Mouse (Mus musculus): ENCODE data around the gene Stxbp2. TPM values are rescaled to one million over a fixed set of nuclear protein-coding genes. Genes with fewer than 3 reads are reported as not detected.
A peak's percentile ranks its signal among the peaks of the same experiment; 100 is the strongest.

Gene Stxbp2
- polyA plus RNA-seq, 1 experiment from 2014 or later, result 70.8 TPM

DNA sequence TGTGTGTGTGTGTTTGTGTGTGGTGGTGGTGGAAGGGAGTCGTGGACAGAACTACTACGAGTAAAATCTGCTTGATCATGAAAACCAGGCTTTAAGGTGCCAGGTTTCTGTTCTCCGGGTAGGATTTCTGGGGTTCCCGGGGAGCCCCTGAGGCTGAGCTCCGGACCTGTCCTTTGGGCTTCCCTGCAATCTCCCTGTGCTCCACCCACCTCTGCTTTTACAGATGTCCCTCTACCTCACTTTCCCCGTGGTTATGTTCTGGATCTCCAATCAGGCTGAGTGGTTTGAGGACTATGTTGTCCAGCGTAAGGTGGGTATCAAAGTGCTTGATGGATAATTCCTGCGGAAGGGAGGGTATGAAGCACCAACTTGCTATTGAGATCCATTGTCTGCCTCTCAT, 8.6 kb upstream of the Stxbp2 start:
- Histone ChIP-seq H3K9ac (ENCODE audit: low read depth, low read length) (peak overlapping the region; percentile 73; the same call in 1 of the 2 replicates), H3K27me3 (ENCODE audit: control insufficient read depth, insufficient read depth, low read length) (no peaks in the 10 kb centered on the region), H3K4me2 (replicated peaks; ENCODE audit: low read depth, low read length) (peak overlapping the region; percentile 65), H3K9me3 (ENCODE audit: control insufficient read depth, low read length) (no peaks in the 10 kb centered on the region), H3K27ac (ENCODE audit: low read depth, low read length) (no peak overlapping the region), H3K4me3 (ENCODE audit: low read length) (peak overlapping the region; percentile 90), H3K4me1 (ENCODE audit: control insufficient read depth, insufficient read depth, low read length) (0 out of 2 replicates have a peak, but pooled peaks cover 8% of the 10 kb centered on the region), H3K36me3 (ENCODE audit: control insufficient read depth, insufficient read depth, low read length) (peaks cover 17% of the 10 kb centered on the region; the same call in 1 of the 2 replicates)
- 68% methylated on average over 8 of the region's 8 CpGs for WGBS
- ATAC-seq (ENCODE audit: low FRiP score, low TSS enrichment), result no peak

DNA sequence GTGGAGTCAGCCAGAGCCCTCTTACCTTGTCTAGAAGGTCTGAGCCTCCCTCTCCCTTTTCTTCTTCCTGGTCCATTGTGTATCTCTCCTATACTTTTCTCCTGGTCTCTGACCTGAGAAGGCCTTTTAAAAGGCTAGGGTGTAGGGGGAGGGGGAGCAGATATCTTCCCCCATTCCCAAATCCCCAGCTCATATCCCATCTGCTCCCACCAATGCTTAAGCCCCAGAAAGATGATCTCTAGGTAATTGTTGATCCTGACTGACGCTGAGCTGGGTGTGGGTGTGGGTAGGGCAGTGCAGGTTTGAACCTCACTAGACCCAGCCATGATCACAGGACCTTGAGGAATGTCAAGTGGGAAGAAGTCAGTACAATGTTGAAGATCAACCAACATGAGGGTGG, 5.3 kb upstream of the Stxbp2 start, which contains the start of gene Pcp2:
Gene Pcp2 (minus strand): TSS at position 101 of the 400 bp plus-strand sequence.
- 67% methylated on average over 1 of the region's 1 CpGs for WGBS
- H3K27me3 ChIP-seq (ENCODE audit: control insufficient read depth, insufficient read depth, low read length), result no peaks in the 10 kb centered on the region; the same call in 1 of the 2 replicates
- ATAC-seq (ENCODE audit: low FRiP score, low TSS enrichment), result no peak

DNA sequence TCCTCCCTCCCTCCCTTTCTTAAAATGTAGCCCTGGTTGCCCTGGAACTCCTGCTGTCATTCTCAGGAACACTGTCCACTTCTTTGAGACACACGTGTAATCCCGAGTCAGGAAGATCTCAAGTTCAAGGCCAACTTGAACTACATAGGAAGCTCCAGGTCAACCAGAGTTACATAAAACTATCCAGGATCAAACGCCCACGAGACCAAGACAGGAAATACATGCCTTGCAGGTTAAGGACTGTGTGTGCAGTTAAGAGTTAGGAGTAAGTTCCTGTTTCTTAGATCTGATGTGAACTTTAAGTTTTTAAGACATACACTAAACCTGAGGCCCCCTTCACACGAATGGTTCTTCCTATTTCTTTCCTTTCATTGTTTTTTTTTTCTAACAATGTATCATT, 3.8 kb upstream of the Stxbp2 start:
- no peak for ATAC-seq (ENCODE audit: low FRiP score, low TSS enrichment)
- H3K36me3 ChIP-seq (ENCODE audit: control insufficient read depth, insufficient read depth, low read length), result no peaks in the 10 kb centered on the region
- no peak overlapping the region for H3K27ac ChIP-seq (ENCODE audit: low read depth, low read length)
- H3K4me3 ChIP-seq (ENCODE audit: low read length), result no peak overlapping the region
- no peak overlapping the region for H3K4me2 ChIP-seq (replicated peaks; ENCODE audit: low read depth, low read length)
- H3K27me3 ChIP-seq (ENCODE audit: control insufficient read depth, insufficient read depth, low read length), result no peaks in the 10 kb centered on the region; the same call in 1 of the 2 replicates
- WGBS, result 50% methylated on average over 5 of the region's 5 CpGs
- H3K4me1 ChIP-seq (ENCODE audit: control insufficient read depth, insufficient read depth, low read length), result 0 out of 2 replicates have a peak, but pooled peaks cover 4% of the 10 kb centered on the region
- no peak overlapping the region for H3K9ac ChIP-seq (ENCODE audit: low read depth, low read length)
- H3K9me3 ChIP-seq (ENCODE audit: control insufficient read depth, low read length), result no peaks in the 10 kb centered on the region

More for the DNA sequence above, 5.3 kb upstream of the Stxbp2 start, which contains the start of gene Pcp2:
- no peak within 1 kb of the TSS for H3K9ac ChIP-seq (ENCODE audit: low read depth, low read length)
- no peak within 1 kb of the TSS for H3K4me2 ChIP-seq (replicated peaks; ENCODE audit: low read depth, low read length)
- H3K36me3 ChIP-seq (ENCODE audit: control insufficient read depth, insufficient read depth, low read length), result no peaks in the 10 kb centered on the region
- H3K9me3 ChIP-seq (ENCODE audit: control insufficient read depth, low read length), result no peaks in the 10 kb centered on the region
- H3K4me3 ChIP-seq (ENCODE audit: low read length), result no peak within 1 kb of the TSS
- 0 out of 2 replicates have a peak, but pooled peaks cover 5% of the 10 kb centered on the region for H3K4me1 ChIP-seq (ENCODE audit: control insufficient read depth, insufficient read depth, low read length)
- no peak within 1 kb of the TSS for H3K27ac ChIP-seq (ENCODE audit: low read depth, low read length)

DNA sequence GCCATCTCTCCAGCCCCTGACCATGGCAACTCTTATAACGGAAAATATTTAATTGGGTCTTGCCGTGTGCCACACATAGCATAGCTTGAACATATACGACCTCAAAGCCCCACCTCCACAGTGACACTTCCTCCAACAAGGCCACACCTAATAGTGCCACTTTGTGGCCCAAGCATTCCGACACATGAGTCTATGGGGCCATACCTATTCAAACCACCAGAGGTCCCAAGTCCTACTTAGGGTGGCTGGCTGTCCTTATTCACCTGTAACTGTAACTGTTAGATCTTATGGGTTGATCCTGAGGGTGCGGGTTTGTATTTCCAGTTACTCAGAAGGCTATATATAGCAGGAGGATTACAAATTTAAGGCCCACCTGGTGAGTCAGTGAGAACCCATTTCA, 2.7 kb upstream of the Stxbp2 start:
- H3K27me3 ChIP-seq (ENCODE audit: control insufficient read depth, insufficient read depth, low read length), result no peaks in the 10 kb centered on the region; the same call in 1 of the 2 replicates
- 0 out of 2 replicates have a peak, but pooled peaks have one; percentile 1 for ATAC-seq (ENCODE audit: low FRiP score, low TSS enrichment)
- no peak overlapping the region for H3K9ac ChIP-seq (ENCODE audit: low read depth, low read length)
- H3K9me3 ChIP-seq (ENCODE audit: control insufficient read depth, low read length), result no peaks in the 10 kb centered on the region
- WGBS, result 22% methylated on average over 5 of the region's 5 CpGs
- H3K36me3 ChIP-seq (ENCODE audit: control insufficient read depth, insufficient read depth, low read length), result no peaks in the 10 kb centered on the region
- H3K4me1 ChIP-seq (ENCODE audit: control insufficient read depth, insufficient read depth, low read length), result no peaks in the 10 kb centered on the region
- no peak overlapping the region for H3K27ac ChIP-seq (ENCODE audit: low read depth, low read length)
- H3K4me3 ChIP-seq (ENCODE audit: low read length), result no peak overlapping the region
- no peak overlapping the region for H3K4me2 ChIP-seq (replicated peaks; ENCODE audit: low read depth, low read length)

DNA sequence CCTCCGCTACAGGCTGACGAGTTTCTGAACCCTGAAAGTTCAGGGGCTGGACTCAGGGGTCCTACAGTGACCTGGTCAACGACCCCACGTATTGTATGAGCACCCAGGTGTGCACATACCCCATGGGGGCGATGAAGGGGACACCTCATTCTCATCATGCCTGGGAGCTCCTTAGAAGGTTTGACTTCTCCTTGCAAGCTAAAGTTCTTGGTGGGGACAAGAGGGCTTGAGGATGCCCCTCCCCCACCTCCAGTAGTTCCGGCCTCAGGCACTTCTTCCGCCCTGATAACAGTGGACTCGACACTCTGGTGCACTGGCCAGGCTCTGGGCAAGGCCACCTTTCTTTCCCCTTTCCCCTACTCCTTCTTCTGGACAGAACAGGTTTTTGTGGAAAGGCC, 722 bp downstream of the Stxbp2 start:
- peaks cover 6% of the 10 kb centered on the region for H3K36me3 ChIP-seq (ENCODE audit: control insufficient read depth, insufficient read depth, low read length)
- 0 out of 2 replicates have a peak, but pooled peaks have one; percentile 14 for ATAC-seq (ENCODE audit: low FRiP score, low TSS enrichment)
- H3K9me3 ChIP-seq (ENCODE audit: control insufficient read depth, low read length), result no peaks in the 10 kb centered on the region
- H3K27me3 ChIP-seq (ENCODE audit: control insufficient read depth, insufficient read depth, low read length), result no peaks in the 10 kb centered on the region; the same call in 1 of the 2 replicates
- H3K4me3 ChIP-seq (ENCODE audit: low read length), result peak overlapping the region; percentile 66
- no peaks in the 10 kb centered on the region for H3K4me1 ChIP-seq (ENCODE audit: control insufficient read depth, insufficient read depth, low read length)
- H3K27ac ChIP-seq (ENCODE audit: low read depth, low read length), result no peak overlapping the region
- H3K9ac ChIP-seq (ENCODE audit: low read depth, low read length), result peak overlapping the region; percentile 60
- WGBS, result 22% methylated on average over 8 of the region's 8 CpGs
- peak overlapping the region; percentile 75 for H3K4me2 ChIP-seq (replicated peaks; ENCODE audit: low read depth, low read length)

DNA sequence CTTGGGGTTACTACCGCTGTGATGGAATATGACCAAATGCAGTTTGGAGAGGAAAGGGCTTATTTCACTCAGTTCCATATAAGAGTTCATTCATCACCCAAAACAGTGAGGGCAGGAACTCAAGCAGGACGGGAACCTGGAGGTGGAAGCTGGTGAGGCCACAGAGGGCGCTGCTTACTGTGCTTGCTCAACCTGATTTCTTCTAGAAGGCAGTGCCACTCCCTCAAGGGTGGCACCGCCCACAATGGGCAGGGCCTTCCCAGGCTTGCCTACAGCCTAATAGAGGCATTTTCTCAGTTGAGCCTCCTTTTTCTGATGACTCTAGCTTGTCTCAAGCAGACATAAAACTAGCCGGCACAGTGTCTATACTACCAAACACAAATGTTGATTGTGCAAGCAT, 15.0 kb downstream of the Stxbp2 start:
- no peak overlapping the region for H3K4me3 ChIP-seq (ENCODE audit: low read length)
- ATAC-seq (ENCODE audit: low FRiP score, low TSS enrichment), result peak; percentile 24; the same call in 1 of the 2 replicates
- H3K9me3 ChIP-seq (ENCODE audit: control insufficient read depth, low read length), result no peaks in the 10 kb centered on the region
- H3K4me1 ChIP-seq (ENCODE audit: control insufficient read depth, insufficient read depth, low read length), result 0 out of 2 replicates have a peak, but pooled peaks cover 6% of the 10 kb centered on the region
- no peak overlapping the region for H3K4me2 ChIP-seq (replicated peaks; ENCODE audit: low read depth, low read length)
- 23% methylated on average over 5 of the region's 5 CpGs for WGBS
- H3K36me3 ChIP-seq (ENCODE audit: control insufficient read depth, insufficient read depth, low read length), result no peaks in the 10 kb centered on the region
- no peaks in the 10 kb centered on the region for H3K27me3 ChIP-seq (ENCODE audit: control insufficient read depth, insufficient read depth, low read length)
- no peak overlapping the region for H3K27ac ChIP-seq (ENCODE audit: low read depth, low read length)
- H3K9ac ChIP-seq (ENCODE audit: low read depth, low read length), result no peak overlapping the region

DNA sequence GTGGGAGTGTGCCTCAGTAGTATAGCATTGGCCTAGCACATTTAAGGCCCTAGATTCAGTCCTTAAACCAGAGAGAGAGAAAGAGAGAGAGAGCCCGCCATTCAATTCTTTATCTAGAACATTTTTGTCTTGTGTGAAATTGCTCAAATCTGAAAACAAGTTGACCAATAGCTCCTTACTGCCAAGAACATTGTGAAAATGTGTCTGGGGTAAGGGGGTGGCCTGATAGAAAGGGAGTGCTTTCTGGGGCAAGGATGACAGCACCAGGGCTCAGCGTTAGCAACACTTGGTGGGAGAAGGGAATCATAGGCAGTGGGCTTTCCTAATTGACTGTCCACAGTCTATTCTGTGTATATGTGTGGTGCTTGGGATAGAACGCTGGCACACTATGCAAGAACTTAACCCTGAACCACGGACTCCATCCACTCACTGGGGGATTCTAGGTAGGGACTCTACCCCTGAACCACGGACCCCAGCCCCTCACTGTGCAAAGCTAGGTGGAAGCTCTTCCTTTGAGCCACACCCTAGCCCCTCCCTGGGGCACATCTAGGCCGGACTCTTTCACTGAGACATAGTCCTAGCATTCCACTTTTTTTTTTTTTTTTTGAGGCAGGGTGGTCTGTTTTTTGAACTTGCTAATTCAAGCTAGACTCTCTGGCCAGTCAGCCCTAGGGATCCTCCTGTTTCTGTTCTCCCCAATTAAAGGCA, 16.2 kb downstream of the Stxbp2 start:
- Histone ChIP-seq H3K36me3 (ENCODE audit: control insufficient read depth, insufficient read depth, low read length) (no peaks in the 10 kb centered on the region), H3K4me2 (replicated peaks; ENCODE audit: low read depth, low read length) (no peak overlapping the region), H3K4me3 (ENCODE audit: low read length) (no peak overlapping the region), H3K4me1 (ENCODE audit: control insufficient read depth, insufficient read depth, low read length) (0 out of 2 replicates have a peak, but pooled peaks cover 6% of the 10 kb centered on the region), H3K27me3 (ENCODE audit: control insufficient read depth, insufficient read depth, low read length) (no peaks in the 10 kb centered on the region), H3K9ac (ENCODE audit: low read depth, low read length) (no peak overlapping the region), H3K9me3 (ENCODE audit: control insufficient read depth, low read length) (no peaks in the 10 kb centered on the region), H3K27ac (ENCODE audit: low read depth, low read length) (no peak overlapping the region)
- ATAC-seq (ENCODE audit: low FRiP score, low TSS enrichment), result no peak; the same call in 1 of the 2 replicates
- WGBS, result 78% methylated on average over 6 of the region's 6 CpGs

DNA sequence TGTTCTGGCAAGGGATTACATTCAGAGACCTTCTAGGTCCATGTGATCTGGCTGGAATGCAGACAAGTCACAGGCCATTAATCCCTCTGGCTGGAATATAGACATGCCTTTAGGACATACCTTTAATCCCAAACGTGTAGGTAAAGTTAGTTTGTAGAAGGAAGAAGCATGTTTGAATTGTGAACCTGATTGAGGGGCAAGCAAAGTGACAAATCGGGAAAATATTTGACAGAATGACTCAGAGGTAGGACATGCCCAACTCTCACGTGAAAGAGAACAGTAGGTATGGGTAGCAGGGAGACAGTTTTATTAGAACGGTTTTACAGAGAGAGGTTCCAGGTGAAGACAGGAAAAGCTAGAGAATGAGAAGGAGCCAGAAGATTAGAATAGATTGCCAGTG, 16.8 kb downstream of the Stxbp2 start:
- Histone ChIP-seq H3K27ac (ENCODE audit: low read depth, low read length) (no peak overlapping the region), H3K9me3 (ENCODE audit: control insufficient read depth, low read length) (no peaks in the 10 kb centered on the region), H3K4me2 (replicated peaks; ENCODE audit: low read depth, low read length) (no peak overlapping the region), H3K36me3 (ENCODE audit: control insufficient read depth, insufficient read depth, low read length) (no peaks in the 10 kb centered on the region), H3K4me1 (ENCODE audit: control insufficient read depth, insufficient read depth, low read length) (0 out of 2 replicates have a peak, but pooled peaks cover 6% of the 10 kb centered on the region), H3K4me3 (ENCODE audit: low read length) (no peak overlapping the region), H3K27me3 (ENCODE audit: control insufficient read depth, insufficient read depth, low read length) (no peaks in the 10 kb centered on the region), H3K9ac (ENCODE audit: low read depth, low read length) (no peak overlapping the region)
- no peak for ATAC-seq (ENCODE audit: low FRiP score, low TSS enrichment)
- 65% methylated on average over 4 of the region's 4 CpGs for WGBS

DNA sequence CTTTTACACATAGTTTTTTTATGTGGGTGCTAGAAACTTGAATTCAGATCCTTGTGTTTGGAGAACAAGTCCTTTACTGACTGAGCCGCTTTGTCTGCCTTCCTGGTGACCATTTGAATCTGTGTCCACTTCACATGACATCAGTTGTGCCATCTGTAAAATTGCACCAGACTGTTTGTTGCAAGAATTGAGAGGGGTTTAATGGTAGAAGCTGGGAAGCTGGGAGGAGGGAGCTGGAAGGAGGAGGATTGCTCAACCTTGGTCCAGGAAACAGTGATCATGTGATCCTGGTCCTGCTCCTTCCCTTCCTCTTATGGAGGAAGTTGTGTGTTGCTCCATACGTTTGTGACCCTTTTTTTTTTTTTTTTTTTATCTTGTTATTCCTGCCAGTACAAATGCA, 17.5 kb downstream of the Stxbp2 start:
- Histone ChIP-seq H3K27me3 (ENCODE audit: control insufficient read depth, insufficient read depth, low read length) (no peaks in the 10 kb centered on the region), H3K4me2 (replicated peaks; ENCODE audit: low read depth, low read length) (no peak overlapping the region), H3K4me1 (ENCODE audit: control insufficient read depth, insufficient read depth, low read length) (0 out of 2 replicates have a peak, but pooled peaks cover 6% of the 10 kb centered on the region), H3K27ac (ENCODE audit: low read depth, low read length) (no peak overlapping the region), H3K9me3 (ENCODE audit: control insufficient read depth, low read length) (no peaks in the 10 kb centered on the region), H3K4me3 (ENCODE audit: low read length) (no peak overlapping the region), H3K36me3 (ENCODE audit: control insufficient read depth, insufficient read depth, low read length) (no peaks in the 10 kb centered on the region), H3K9ac (ENCODE audit: low read depth, low read length) (no peak overlapping the region)
- ATAC-seq (ENCODE audit: low FRiP score, low TSS enrichment), result no peak
- WGBS, result 52% methylated on average over 2 of the region's 2 CpGs

All from kidney, embryonic 14.5 days (tissue).